Mouse (Mus musculus): ENCODE measurements around the gene Rbm39.

DNA sequence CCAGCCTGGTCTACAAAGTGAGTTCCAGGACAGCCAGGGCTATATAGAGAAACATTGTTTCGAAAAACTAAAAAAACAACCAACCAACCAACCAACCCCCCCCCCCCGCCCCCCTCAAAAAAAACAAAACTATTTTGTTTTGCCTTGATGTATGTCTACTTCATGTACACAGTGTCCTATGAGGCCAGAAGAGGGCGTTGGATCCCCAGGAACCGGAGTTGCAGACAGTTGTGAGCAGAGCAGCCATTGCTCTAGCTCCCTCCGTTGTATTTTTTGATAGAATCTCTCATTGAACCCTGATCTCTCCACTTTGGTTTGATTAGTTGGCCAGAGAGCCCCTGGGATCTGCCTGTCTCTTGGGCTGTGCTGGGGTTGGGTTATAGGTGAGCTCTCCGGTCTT is 23.9 kb upstream of the Rbm39 start:
- TF ChIP-seq BHLHE40 (IDR thresholded peaks at IDR 0.05; ENCODE audit: borderline replicate concordance, low read depth, low read length) (no peak), USF1 (IDR thresholded peaks at IDR 0.05; ENCODE audit: low read depth, low read length) (no peak), EP300 (IDR thresholded peaks at IDR 0.05; ENCODE audit: low read depth in 1 of 2, low read length in 2 of 2) (no peak)
